Mouse (Mus musculus): ENCODE data around the gene Ttc41. TPM values are rescaled to one million over a fixed set of nuclear protein-coding genes. Genes with fewer than 3 reads are reported as not detected.

Gene Ttc41
- total and polyA plus RNA-seq, 2 experiments, result 1.0 to 1.1 TPM

DNA sequence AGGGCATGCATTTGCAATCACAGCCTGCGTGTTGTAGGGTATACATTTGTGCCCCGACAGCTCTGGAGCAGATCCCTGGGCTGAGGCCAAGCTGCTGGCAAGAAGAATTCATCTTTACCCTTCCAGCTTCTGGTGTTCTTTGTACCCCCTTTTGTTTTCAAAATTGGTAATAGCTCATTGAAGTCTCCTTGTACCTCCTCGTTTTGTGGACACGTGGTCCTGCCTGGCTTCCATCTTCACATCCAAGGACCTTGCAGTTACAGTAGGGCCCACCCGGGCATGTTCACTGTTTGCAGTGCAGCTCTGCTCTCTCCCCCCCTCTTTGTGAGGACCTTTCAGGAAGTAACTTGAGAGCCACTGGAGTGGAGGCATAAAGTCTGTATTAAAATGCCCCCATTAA is 82.6 kb downstream of the Ttc41 start:
- H3K4me3 ChIP-seq (ENCODE audit: insufficient read depth, low read depth, low read length), result no peak overlapping the region
- H3K79me2 ChIP-seq (ENCODE audit: control insufficient read depth, insufficient read depth, low read length), result peaks cover 51% of the 10 kb centered on the region
- WGBS, result 48% methylated on average over 5 of the region's 5 CpGs
- no peak for DNase-seq (ENCODE audit: extremely low read depth, low read depth, low spot score)
- no peak overlapping the region for H3K27ac ChIP-seq (replicated peaks; ENCODE audit: insufficient read depth, low read depth, low read length)
- TF ChIP-seq CTCF (IDR thresholded peaks at IDR 0.05; ENCODE audit: low read depth, low read length) (no peak), POLR2A (IDR thresholded peaks at IDR 0.05; ENCODE audit: extremely low read depth, insufficient read depth, low read length) (no peak)
- H3K27me3 ChIP-seq (ENCODE audit: control insufficient read depth, insufficient read depth, low read length), result no peaks in the 10 kb centered on the region
- H3K4me1 ChIP-seq (ENCODE audit: control insufficient read depth, insufficient read depth, low read length), result peaks cover 11% of the 10 kb centered on the region; the same call in 1 of the 2 replicates
- no peak overlapping the region for H3K9ac ChIP-seq (ENCODE audit: low read depth, low read length)
- no peaks in the 10 kb centered on the region for H3K36me3 ChIP-seq (ENCODE audit: control insufficient read depth, insufficient read depth, low read length)

DNA sequence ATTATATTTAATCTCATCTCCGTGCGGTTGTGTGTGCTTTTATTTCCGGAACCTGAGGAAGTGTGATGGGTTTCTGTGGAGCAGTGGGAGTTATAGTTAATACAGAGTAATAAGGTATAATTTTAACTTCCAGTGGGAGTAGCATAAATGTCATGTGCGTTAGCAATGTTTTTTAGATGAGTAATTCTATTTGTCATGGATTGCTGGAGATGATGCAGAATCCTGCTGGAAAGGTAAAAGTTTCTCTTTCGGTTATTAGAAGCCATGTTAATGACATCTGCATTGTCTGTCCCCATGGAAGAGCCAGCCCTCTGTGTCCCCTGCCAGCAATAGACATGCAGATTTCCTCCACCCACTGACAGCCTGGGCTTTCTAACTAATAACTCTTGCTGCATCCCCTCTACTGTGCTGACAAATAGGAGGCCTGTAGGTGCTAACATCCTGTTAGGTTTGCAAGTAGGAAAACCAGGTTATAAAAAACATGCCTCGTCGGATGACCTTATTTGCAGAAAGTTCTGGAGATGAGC is 83.6 kb downstream of the Ttc41 start:
- WGBS, result 91% methylated on average over 7 of the region's 7 CpGs
- H3K27ac ChIP-seq (replicated peaks; ENCODE audit: insufficient read depth, low read depth, low read length), result no peak overlapping the region
- H3K27me3 ChIP-seq (ENCODE audit: control insufficient read depth, insufficient read depth, low read length), result no peaks in the 10 kb centered on the region
- no peaks in the 10 kb centered on the region for H3K36me3 ChIP-seq (ENCODE audit: control insufficient read depth, insufficient read depth, low read length)
- no peak for DNase-seq (ENCODE audit: extremely low read depth, low read depth, low spot score)
- H3K79me2 ChIP-seq (ENCODE audit: control insufficient read depth, insufficient read depth, low read length), result peaks cover 58% of the 10 kb centered on the region
- no peak overlapping the region for H3K4me3 ChIP-seq (ENCODE audit: insufficient read depth, low read depth, low read length)
- TF ChIP-seq CTCF (IDR thresholded peaks at IDR 0.05; ENCODE audit: low read depth, low read length), result no peak
- TF ChIP-seq POLR2A (IDR thresholded peaks at IDR 0.05; ENCODE audit: extremely low read depth, insufficient read depth, low read length), result no peak
- H3K9ac ChIP-seq (ENCODE audit: low read depth, low read length), result no peak overlapping the region
- H3K4me1 ChIP-seq (ENCODE audit: control insufficient read depth, insufficient read depth, low read length), result peaks cover 9% of the 10 kb centered on the region; the same call in 1 of the 2 replicates

DNA sequence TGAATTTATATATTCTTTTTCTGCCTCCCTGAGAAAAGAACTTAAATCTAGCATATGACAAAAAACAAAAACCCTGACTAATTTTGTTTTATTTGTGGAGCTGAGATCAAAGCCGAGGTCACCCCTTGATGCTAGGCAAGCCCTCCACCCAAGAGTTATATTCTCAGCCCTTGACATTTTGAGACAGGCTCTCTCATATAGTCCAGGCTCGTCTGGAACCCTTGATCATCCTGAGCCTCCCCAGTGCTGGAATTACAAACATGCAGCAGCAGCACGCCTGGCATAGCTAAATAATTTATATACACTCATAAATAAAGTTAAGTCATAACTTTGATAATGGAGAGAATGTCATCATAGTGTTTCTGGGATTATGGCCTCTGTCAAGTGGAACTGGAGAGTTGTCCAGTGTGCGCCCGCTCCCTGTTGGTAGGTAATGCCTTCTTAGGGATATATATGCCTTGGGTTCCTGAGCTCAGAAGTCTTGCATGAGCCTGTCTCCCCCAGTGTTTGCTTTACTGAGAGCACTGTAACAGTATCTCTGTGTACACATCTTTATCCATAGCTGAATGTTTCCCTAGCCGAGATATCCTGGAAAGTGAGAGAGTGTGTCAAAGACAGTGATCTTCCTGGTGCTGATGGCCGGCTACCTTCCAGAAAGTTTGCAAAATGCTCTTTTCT is 86.0 kb downstream of the Ttc41 start:
- H3K4me3 ChIP-seq (ENCODE audit: insufficient read depth, low read depth, low read length), result no peak overlapping the region
- H3K27me3 ChIP-seq (ENCODE audit: control insufficient read depth, insufficient read depth, low read length), result no peaks in the 10 kb centered on the region
- no peak overlapping the region for H3K27ac ChIP-seq (replicated peaks; ENCODE audit: insufficient read depth, low read depth, low read length)
- WGBS, result 80% methylated on average over 7 of the region's 7 CpGs
- no peak for DNase-seq (ENCODE audit: extremely low read depth, low read depth, low spot score)
- peaks cover 52% of the 10 kb centered on the region for H3K79me2 ChIP-seq (ENCODE audit: control insufficient read depth, insufficient read depth, low read length)
- H3K9ac ChIP-seq (ENCODE audit: low read depth, low read length), result no peak overlapping the region
- no peaks in the 10 kb centered on the region for H3K36me3 ChIP-seq (ENCODE audit: control insufficient read depth, insufficient read depth, low read length)
- TF ChIP-seq POLR2A (IDR thresholded peaks at IDR 0.05; ENCODE audit: extremely low read depth, insufficient read depth, low read length) (no peak), CTCF (IDR thresholded peaks at IDR 0.05; ENCODE audit: low read depth, low read length) (no peak)
- H3K4me1 ChIP-seq (ENCODE audit: control insufficient read depth, insufficient read depth, low read length), result peaks cover 2% of the 10 kb centered on the region; the same call in 1 of the 2 replicates

DNA sequence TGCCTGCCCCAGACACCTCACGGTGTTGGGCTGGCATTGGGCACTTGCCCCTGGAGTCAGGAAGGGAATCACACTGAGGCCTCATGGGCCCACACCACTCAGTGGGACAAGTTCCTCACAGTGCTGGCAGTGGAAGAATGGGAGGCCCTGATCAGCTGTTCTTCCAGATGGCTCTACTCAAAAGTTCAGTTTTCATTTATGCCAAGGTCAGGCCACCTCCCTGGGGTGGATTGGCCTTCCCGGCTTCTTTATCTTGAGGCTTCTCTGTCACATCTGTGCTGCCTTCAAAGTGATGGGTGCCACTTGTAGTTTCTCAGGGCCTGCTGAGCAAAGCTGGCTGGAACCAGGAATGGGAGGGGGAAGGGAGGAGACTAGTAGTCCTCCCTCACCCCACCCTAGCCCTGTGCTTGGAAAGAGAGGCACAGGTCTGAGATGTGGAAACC is 87.9 kb downstream of the Ttc41 start:
- DNase-seq (ENCODE audit: extremely low read depth, low read depth, low spot score), result no peak
- peaks cover 42% of the 10 kb centered on the region for H3K79me2 ChIP-seq (ENCODE audit: control insufficient read depth, insufficient read depth, low read length)
- H3K27ac ChIP-seq (replicated peaks; ENCODE audit: insufficient read depth, low read depth, low read length), result no peak overlapping the region

DNA sequence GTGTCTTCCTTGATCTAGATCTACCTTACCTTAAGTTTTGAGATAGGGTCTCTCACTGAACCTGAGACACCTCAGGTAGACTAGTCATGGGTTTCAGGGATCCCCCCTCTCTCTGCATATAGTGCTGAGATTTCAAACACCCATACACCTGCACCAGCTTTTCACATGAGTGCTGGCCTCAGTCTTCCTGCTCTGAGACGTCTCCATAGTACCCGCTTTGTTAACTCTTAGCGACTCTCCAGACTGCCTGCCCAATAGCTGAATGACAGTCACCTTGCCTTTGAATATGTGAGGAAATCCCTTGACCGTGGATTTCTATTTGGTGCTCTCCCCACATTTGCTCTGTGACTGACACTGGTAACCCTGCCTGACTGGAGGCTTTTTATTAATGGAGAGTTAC is 88.6 kb downstream of the Ttc41 start:
- DNase-seq (ENCODE audit: extremely low read depth, low read depth, low spot score), result no peak
- WGBS, result 85% methylated on average over 4 of the region's 4 CpGs
- no peak for TF ChIP-seq CTCF (IDR thresholded peaks at IDR 0.05; ENCODE audit: low read depth, low read length)
- no peak for TF ChIP-seq POLR2A (IDR thresholded peaks at IDR 0.05; ENCODE audit: extremely low read depth, insufficient read depth, low read length)

More for the DNA sequence above, 87.9 kb downstream of the Ttc41 start:
- Histone ChIP-seq H3K4me1 (ENCODE audit: control insufficient read depth, insufficient read depth, low read length) (no peaks in the 10 kb centered on the region), H3K9ac (ENCODE audit: low read depth, low read length) (no peak overlapping the region), H3K4me3 (ENCODE audit: insufficient read depth, low read depth, low read length) (no peak overlapping the region), H3K36me3 (ENCODE audit: control insufficient read depth, insufficient read depth, low read length) (no peaks in the 10 kb centered on the region), H3K27me3 (ENCODE audit: control insufficient read depth, insufficient read depth, low read length) (no peaks in the 10 kb centered on the region)
- WGBS, result 83% methylated on average over 2 of the region's 2 CpGs
- TF ChIP-seq CTCF (IDR thresholded peaks at IDR 0.05; ENCODE audit: low read depth, low read length) (no peak), POLR2A (IDR thresholded peaks at IDR 0.05; ENCODE audit: extremely low read depth, insufficient read depth, low read length) (no peak)

More for the DNA sequence above, 88.6 kb downstream of the Ttc41 start:
- H3K27me3 ChIP-seq (ENCODE audit: control insufficient read depth, insufficient read depth, low read length), result no peaks in the 10 kb centered on the region
- H3K36me3 ChIP-seq (ENCODE audit: control insufficient read depth, insufficient read depth, low read length), result no peaks in the 10 kb centered on the region
- H3K27ac ChIP-seq (replicated peaks; ENCODE audit: insufficient read depth, low read depth, low read length), result no peak overlapping the region
- no peak overlapping the region for H3K4me3 ChIP-seq (ENCODE audit: insufficient read depth, low read depth, low read length)
- no peaks in the 10 kb centered on the region for H3K4me1 ChIP-seq (ENCODE audit: control insufficient read depth, insufficient read depth, low read length)
- H3K79me2 ChIP-seq (ENCODE audit: control insufficient read depth, insufficient read depth, low read length), result peaks cover 42% of the 10 kb centered on the region
- no peak overlapping the region for H3K9ac ChIP-seq (ENCODE audit: low read depth, low read length)
